Mouse (Mus musculus): Measurements from ENCODE around the gene Fam193b. TPM values are rescaled to one million over a fixed set of nuclear protein-coding genes. Genes with fewer than 3 reads are reported as not detected.
A peak's percentile ranks its signal among the peaks of the same experiment; 100 is the strongest.

Gene Fam193b
- total RNA-seq, 2 experiments from 2014 or later = 22.8 to 24.2 TPM

- DNase-seq = no peak
- intact Hi-C loops (cut with DNase I) = loop anchor here (2.0 kb wide), 1 partner anchor 17 kb away; the partner anchor contains the start of gene Dbn1
Measured at GRCm38 (mm10) chr13:55505810-55506209, 65.1 kb downstream of the Fam193b start.

GRCm38 (mm10) chr13:55504390-55504789 lies 66.5 kb downstream of the Fam193b start:
- no peak for DNase-seq
- intact Hi-C loops (cut with DNase I) = loop anchor here (2.0 kb wide), 1 partner anchor 16 kb away; the partner anchor contains the start of gene Dbn1

GRCm38 (mm10) chr13:55502405-55502804 lies 68.5 kb downstream of the Fam193b start:
- DNase-seq = no peak
- intact Hi-C loops (cut with DNase I) = no loop called here

GRCm38 (mm10) chr13:55500575-55500974 lies 70.3 kb downstream of the Fam193b start:
- intact Hi-C loops (cut with DNase I) = no loop called here
- DNase-seq = no peak

- intact Hi-C loops (cut with DNase I) = no loop called here
- DNase-seq = no peak
Measured at GRCm38 (mm10) chr13:55498906-55499305, 72.0 kb downstream of the Fam193b start.

GRCm38 (mm10) chr13:55496661-55497060 lies 74.3 kb downstream of the Fam193b start:
- intact Hi-C loops (cut with DNase I) = no loop called here
- DNase-seq = no peak

GRCm38 (mm10) chr13:55495702-55496101 lies 75.2 kb downstream of the Fam193b start:
- intact Hi-C loops (cut with DNase I) = no loop called here

GRCm38 (mm10) chr13:55494883-55495621 lies 75.9 kb downstream of the Fam193b start:
- DNase-seq = peak; percentile 85 to 86
- intact Hi-C loops (cut with DNase I) = no loop called here

More at GRCm38 (mm10) chr13:55495702-55496101, 75.2 kb downstream of the Fam193b start:
- DNase-seq = no peak

GRCm38 (mm10) chr13:55494257-55494656 lies 76.7 kb downstream of the Fam193b start:
- intact Hi-C loops (cut with DNase I) = no loop called here
- no peak for DNase-seq

Small RNA genes within 50 kb of the gene (microRNA-seq; reads per million reads assigned to microRNA genes)
- gene Mir6945 = 0.47 to 2.1 reads per million in 2 experiments

Other genes with a start within 250 kb of the Fam193b start
- 10 to 100 TPM; 40.0 to 40.2 TPM for gene Rab24, start 249.2 kb downstream of the Fam193b start, total RNA-seq (2021)
- gene Mxd3, start 241.3 kb downstream of the Fam193b start, total RNA-seq (2021) = 1 to 10 TPM; 7.0 to 7.3 TPM
- gene Lman2, start 208.3 kb downstream of the Fam193b start, total RNA-seq (2021) = 10 to 100 TPM; 56.7 to 58.2 TPM
- gene Rgs14, start 201.4 kb downstream of the Fam193b start, total RNA-seq (2021) = under 1 TPM; 0.60 to 0.74 TPM
- gene Slc34a1, start 172.9 kb downstream of the Fam193b start, total RNA-seq (2021) = not detected
- gene Pfn3, start 155.9 kb downstream of the Fam193b start, total RNA-seq (2021) = not detected
- gene F12, start 144.3 kb downstream of the Fam193b start, total RNA-seq (2021) = not detected
- gene Grk6, start 126.0 kb downstream of the Fam193b start, total RNA-seq (2021) = 10 to 100 TPM; 26.3 to 28.5 TPM
- 1 to 10 TPM; 1.7 to 1.8 TPM for gene Prr7, start 106.9 kb downstream of the Fam193b start, total RNA-seq (2021)
- gene Dbn1, start 83.0 kb downstream of the Fam193b start, total RNA-seq (2021) = 10 to 100 TPM; 53.7 to 58.2 TPM
- gene Pdlim7, start 57.4 kb downstream of the Fam193b start, total RNA-seq (2021) = 10 to 100 TPM; 63.6 to 74.2 TPM
- 1 to 10 TPM; 1.7 to 1.8 TPM for gene Dok3, start 41.8 kb downstream of the Fam193b start, total RNA-seq (2021)
- gene Ddx41, start 34.5 kb downstream of the Fam193b start, total RNA-seq (2021) = 10 to 100 TPM; 17.5 to 18.2 TPM
- 100 to 1,000 TPM; 104 to 106 TPM for gene Tmed9, start 2.6 kb upstream of the Fam193b start, total RNA-seq (2021)
- 10 to 100 TPM; 11.2 to 12.2 TPM for gene B4galt7, start 28.8 kb upstream of the Fam193b start, total RNA-seq (2021)
- gene Caml, start 51.9 kb upstream of the Fam193b start, total RNA-seq (2021) = 10 to 100 TPM; 14.5 to 18.0 TPM
- 10 to 100 TPM; 29.8 to 33.5 TPM for gene Ddx46, start 63.9 kb upstream of the Fam193b start, total RNA-seq (2021)
- 10 to 100 TPM; 61.0 to 66.0 TPM for gene B230219D22Rik, start 122.0 kb upstream of the Fam193b start, total RNA-seq (2021)
- gene Txndc15, start 143.5 kb upstream of the Fam193b start, total RNA-seq (2021) = 10 to 100 TPM; 39.4 to 39.9 TPM
- 10 to 100 TPM; 40.4 to 43.0 TPM for gene Pcbd2, start 156.2 kb upstream of the Fam193b start, total RNA-seq (2021)
- gene Catsper3, start 213.4 kb upstream of the Fam193b start, total RNA-seq (2021) = under 1 TPM in 1 of 2 experiments, not detected in 1; 0.26 TPM